Mouse (Mus musculus): ENCODE measurements around the gene Akap8. TPM values are rescaled to one million over a fixed set of nuclear protein-coding genes. Genes with fewer than 3 reads are reported as not detected.

Akap8 gene
- polyA plus RNA-seq, 2 experiments: 12.3 to 26.8 TPM

GRCm38 (mm10) chr17:32295160-32295559, 25.9 kb downstream of the Akap8 start:
- no peak overlapping the region for H3K27ac ChIP-seq
- no peaks in the 10 kb centered on the region for H3K4me1 ChIP-seq (replicated peaks; ENCODE audit: control insufficient read depth in 2 of 2, insufficient read depth in 2 of 2, low read length in 1 of 2)
- ATAC-seq (ENCODE audit: insufficient read depth): no peak
- H3K9ac ChIP-seq (replicated peaks): no peak overlapping the region
- H3K4me3 ChIP-seq (ENCODE audit: insufficient read depth in 1 of 2, low read depth in 2 of 2, low read length in 2 of 2): no peak overlapping the region
- H3K27me3 ChIP-seq (ENCODE audit: control insufficient read depth, insufficient read depth, low read length): no peaks in the 10 kb centered on the region
- H3K36me3 ChIP-seq (replicated peaks; ENCODE audit: control insufficient read depth, insufficient read depth, low read depth): no peaks in the 10 kb centered on the region
- no peaks in the 10 kb centered on the region for H3K9me3 ChIP-seq (ENCODE audit: control insufficient read depth, low read length)
- H3K4me2 ChIP-seq (ENCODE audit: low read depth): no peak overlapping the region
- no peak for DNase-seq (ENCODE audit: low read depth in 3 of 3, low spot score in 3 of 3)
- TF ChIP-seq EP300 (IDR thresholded peaks at IDR 0.05; ENCODE audit: low read depth) (no peak), CTCF (IDR thresholded peaks at IDR 0.05; ENCODE audit: low read depth) (no peak)
- WGBS (ENCODE audit: insufficient replicate concordance): 64% methylated on average over 4 of the region's 4 CpGs

DNA sequence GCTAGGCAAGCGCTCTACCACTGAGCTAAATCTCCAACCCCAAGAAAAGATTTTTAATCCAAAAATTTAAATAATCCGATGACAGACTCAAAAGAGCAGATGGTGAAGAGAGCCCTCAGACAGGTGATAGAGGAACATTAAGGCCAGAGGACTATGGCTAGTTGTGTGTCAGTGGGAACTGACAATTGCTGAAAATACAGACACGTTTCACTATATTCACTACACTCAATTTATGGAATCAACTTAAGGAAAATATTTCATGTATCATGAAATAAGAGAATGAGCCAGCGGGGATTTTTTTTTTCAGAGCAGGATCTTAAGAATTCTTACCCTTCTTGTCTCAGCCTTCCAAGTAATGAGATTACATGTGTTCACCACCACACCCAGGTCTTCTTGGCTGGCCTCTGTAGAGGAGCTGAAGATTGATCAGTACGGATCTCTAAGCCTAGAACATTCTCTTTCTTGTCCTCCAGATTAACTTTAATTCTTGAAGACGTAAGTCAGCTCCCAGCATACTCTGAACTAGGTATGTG, 35.8 kb downstream of the Akap8 start:
- ATAC-seq (ENCODE audit: insufficient read depth) (no peak), DNase-seq (ENCODE audit: low read depth in 3 of 3, low spot score in 3 of 3) (peak in 2 of 3 experiments; percentile 31 to 39)
- Histone ChIP-seq H3K4me2 (ENCODE audit: low read depth) (peak overlapping the region; percentile 91), H3K27ac (peak overlapping the region; percentile 97), H3K9me3 (ENCODE audit: control insufficient read depth, low read length) (no peaks in the 10 kb centered on the region), H3K4me3 (ENCODE audit: insufficient read depth in 1 of 2, low read depth in 2 of 2, low read length in 2 of 2) (peak overlapping the region; percentile 98 to 99), H3K9ac (replicated peaks) (peak overlapping the region; percentile 97), H3K36me3 (replicated peaks; ENCODE audit: control insufficient read depth, insufficient read depth, low read depth) (no peaks in the 10 kb centered on the region), H3K27me3 (ENCODE audit: control insufficient read depth, insufficient read depth, low read length) (no peaks in the 10 kb centered on the region), H3K4me1 (replicated peaks; ENCODE audit: control insufficient read depth in 2 of 2, insufficient read depth in 2 of 2, low read length in 1 of 2) (peaks cover 10 to 15% of the 10 kb centered on the region in 2 experiments)
- TF ChIP-seq CTCF (IDR thresholded peaks at IDR 0.05; ENCODE audit: low read depth): no peak
- no peak for TF ChIP-seq EP300 (IDR thresholded peaks at IDR 0.05; ENCODE audit: low read depth)
- 28% methylated on average over 6 of the region's 6 CpGs for WGBS (ENCODE audit: insufficient replicate concordance)

- H3K36me3 ChIP-seq (replicated peaks; ENCODE audit: control insufficient read depth, insufficient read depth, low read depth): no peaks in the 10 kb centered on the region
- H3K27me3 ChIP-seq (ENCODE audit: control insufficient read depth, insufficient read depth, low read length): no peaks in the 10 kb centered on the region
- peak within 1 kb of the TSS; percentile 98 to 99 for H3K4me3 ChIP-seq (ENCODE audit: insufficient read depth in 1 of 2, low read depth in 2 of 2, low read length in 2 of 2)
- peak; percentile 78 to 80 (median 80) for DNase-seq (ENCODE audit: low read depth in 3 of 3, low spot score in 3 of 3)
- TF ChIP-seq EP300 (IDR thresholded peaks at IDR 0.05; ENCODE audit: low read depth): no peak
- 1% methylated on average over 87 of the region's 100 CpGs for WGBS (ENCODE audit: insufficient replicate concordance)
- peak; percentile 90 for ATAC-seq (ENCODE audit: insufficient read depth)
- H3K27ac ChIP-seq: peak within 1 kb of the TSS; percentile 97
- H3K4me1 ChIP-seq (replicated peaks; ENCODE audit: control insufficient read depth in 2 of 2, insufficient read depth in 2 of 2, low read length in 1 of 2): peaks cover 10 to 19% of the 10 kb centered on the region in 2 experiments
- no peaks in the 10 kb centered on the region for H3K9me3 ChIP-seq (ENCODE audit: control insufficient read depth, low read length)
- H3K4me2 ChIP-seq (ENCODE audit: low read depth): peak within 1 kb of the TSS; percentile 91
- peak within 1 kb of the TSS; percentile 97 for H3K9ac ChIP-seq (replicated peaks)
Measured at GRCm38 (mm10) chr17:32284262-32285137, 36.5 kb downstream of the Akap8 start, which contains the start of gene Brd4. TSS of gene Brd4 (minus strand) at chr17:32284722.

DNA sequence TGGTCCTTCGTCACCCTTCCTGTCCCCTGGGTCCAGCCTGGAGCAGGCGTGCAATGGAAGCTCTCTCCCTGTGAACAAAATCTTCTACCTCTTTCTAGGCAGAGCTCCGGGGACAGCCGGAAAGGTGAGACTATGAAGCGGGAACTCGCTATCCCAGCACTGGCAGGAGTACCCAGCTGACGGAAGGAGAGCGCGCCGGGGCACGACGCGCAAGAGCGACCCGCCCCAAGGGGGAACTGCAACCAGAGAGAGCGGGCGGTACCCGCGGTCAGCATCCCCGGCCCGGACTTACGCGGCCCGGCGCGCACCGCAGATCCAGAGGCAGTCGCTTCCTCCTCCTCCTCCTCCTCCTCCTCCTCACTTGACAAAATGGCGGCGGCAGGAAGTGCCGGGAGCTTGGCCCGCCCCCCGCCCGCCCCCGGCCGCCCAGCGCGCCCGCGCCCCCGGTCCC, 37.2 kb downstream of the Akap8 start:
- DNase-seq (ENCODE audit: low read depth in 3 of 3, low spot score in 3 of 3) (peak; percentile 56 to 58 (median 57)), ATAC-seq (ENCODE audit: insufficient read depth) (peak; percentile 71)
- Histone ChIP-seq H3K27me3 (ENCODE audit: control insufficient read depth, insufficient read depth, low read length) (no peaks in the 10 kb centered on the region), H3K27ac (peak overlapping the region; percentile 97), H3K4me2 (ENCODE audit: low read depth) (peak overlapping the region; percentile 91), H3K4me3 (ENCODE audit: insufficient read depth in 1 of 2, low read depth in 2 of 2, low read length in 2 of 2) (peak overlapping the region; percentile 98 to 99), H3K9me3 (ENCODE audit: control insufficient read depth, low read length) (no peaks in the 10 kb centered on the region), H3K4me1 (replicated peaks; ENCODE audit: control insufficient read depth in 2 of 2, insufficient read depth in 2 of 2, low read length in 1 of 2) (peaks cover 10 to 19% of the 10 kb centered on the region in 2 experiments), H3K36me3 (replicated peaks; ENCODE audit: control insufficient read depth, insufficient read depth, low read depth) (no peaks in the 10 kb centered on the region), H3K9ac (replicated peaks) (peak overlapping the region; percentile 97)
- WGBS (ENCODE audit: insufficient replicate concordance): 1% methylated on average over 32 of the region's 41 CpGs
- no peak for TF ChIP-seq EP300 (IDR thresholded peaks at IDR 0.05; ENCODE audit: low read depth)
- TF ChIP-seq CTCF (IDR thresholded peaks at IDR 0.05; ENCODE audit: low read depth): no peak

- Histone ChIP-seq H3K9me3 (ENCODE audit: control insufficient read depth, low read length) (no peaks in the 10 kb centered on the region), H3K4me1 (replicated peaks; ENCODE audit: control insufficient read depth in 2 of 2, insufficient read depth in 2 of 2, low read length in 1 of 2) (peaks cover 10 to 21% of the 10 kb centered on the region in 2 experiments), H3K9ac (replicated peaks) (peak overlapping the region; percentile 97), H3K4me3 (ENCODE audit: insufficient read depth in 1 of 2, low read depth in 2 of 2, low read length in 2 of 2) (peak overlapping the region; percentile 98 to 99), H3K36me3 (replicated peaks; ENCODE audit: control insufficient read depth, insufficient read depth, low read depth) (no peaks in the 10 kb centered on the region), H3K27me3 (ENCODE audit: control insufficient read depth, insufficient read depth, low read length) (no peaks in the 10 kb centered on the region), H3K4me2 (ENCODE audit: low read depth) (peak overlapping the region; percentile 91), H3K27ac (peak overlapping the region; percentile 97)
- ATAC-seq (ENCODE audit: insufficient read depth) (no peak), DNase-seq (ENCODE audit: low read depth in 3 of 3, low spot score in 3 of 3) (peak in 1 of 3 experiments; percentile 31)
- no peak for TF ChIP-seq EP300 (IDR thresholded peaks at IDR 0.05; ENCODE audit: low read depth)
- no peak for TF ChIP-seq CTCF (IDR thresholded peaks at IDR 0.05; ENCODE audit: low read depth)
- 5% methylated on average over 7 of the region's 7 CpGs for WGBS (ENCODE audit: insufficient replicate concordance)
Measured at GRCm38 (mm10) chr17:32283341-32283740, 37.7 kb downstream of the Akap8 start.

Data from liver, embryonic 14.5 days (tissue).